Mouse (Mus musculus) lung, postnatal 0 days (tissue): ENCODE measurements around the gene Usp39.

ENCODE experiments used
- CTCF ChIP-seq: IDR thresholded peaks from 2 replicates; pipeline ENCODE4 v1.5.1; 2016; ENCODE audit warnings: antibody characterized with exemption, mild to moderate bottlenecking
- EP300 ChIP-seq: IDR thresholded peaks from 2 replicates; pipeline ENCODE4 v1.6.1; 2016; ENCODE audit warnings: antibody characterized with exemption, mild to moderate bottlenecking, control low read depth

DNA sequence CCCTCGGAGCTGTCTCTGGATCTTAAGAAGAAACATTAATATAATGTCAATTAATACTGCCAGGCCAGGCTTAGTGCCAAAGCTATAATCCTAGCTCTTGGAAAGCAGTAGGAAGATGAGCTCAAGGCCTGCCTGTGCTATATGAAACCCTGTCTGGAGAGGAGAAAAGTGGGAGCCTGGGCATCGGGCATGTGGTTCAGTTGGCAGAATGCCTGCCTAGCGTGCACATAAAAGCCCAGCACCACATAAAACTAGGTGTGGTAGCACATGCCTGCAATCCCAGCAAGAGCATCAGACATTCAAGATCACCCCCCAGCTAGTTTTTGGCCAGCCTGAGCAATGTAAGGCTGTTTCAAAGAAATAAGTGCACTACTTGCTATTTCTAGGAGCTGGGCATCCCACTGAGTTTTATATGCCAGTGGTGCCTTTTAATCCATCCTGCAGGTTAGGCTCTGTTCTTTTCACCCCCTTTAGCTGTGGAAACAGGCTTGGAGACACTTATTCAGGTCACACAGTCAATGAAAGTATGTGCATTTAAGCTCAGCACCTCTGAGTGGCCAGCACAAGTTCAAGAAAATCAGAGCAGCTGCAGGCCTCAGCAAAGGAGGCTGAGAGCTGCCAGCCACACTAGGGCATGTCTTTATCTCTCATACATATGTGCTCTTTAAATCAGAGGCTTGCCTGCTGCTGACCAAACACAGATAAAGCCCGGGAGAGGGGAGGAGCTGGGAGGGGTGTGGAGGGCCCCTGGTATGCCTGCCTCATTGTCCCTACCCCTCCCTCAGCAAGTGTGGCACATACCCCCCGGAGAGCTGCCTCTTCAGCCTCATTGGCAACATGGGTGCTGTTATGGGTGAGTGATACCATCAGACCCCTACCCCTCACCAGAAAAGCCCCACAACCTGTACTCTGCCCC, 12.4 kb upstream of the Usp39 start:
- TF ChIP-seq CTCF: no peak
- no peak for TF ChIP-seq EP300
